10 mouse cellular contexts compared by ENCODE assay signal in the genomic region with DNA sequence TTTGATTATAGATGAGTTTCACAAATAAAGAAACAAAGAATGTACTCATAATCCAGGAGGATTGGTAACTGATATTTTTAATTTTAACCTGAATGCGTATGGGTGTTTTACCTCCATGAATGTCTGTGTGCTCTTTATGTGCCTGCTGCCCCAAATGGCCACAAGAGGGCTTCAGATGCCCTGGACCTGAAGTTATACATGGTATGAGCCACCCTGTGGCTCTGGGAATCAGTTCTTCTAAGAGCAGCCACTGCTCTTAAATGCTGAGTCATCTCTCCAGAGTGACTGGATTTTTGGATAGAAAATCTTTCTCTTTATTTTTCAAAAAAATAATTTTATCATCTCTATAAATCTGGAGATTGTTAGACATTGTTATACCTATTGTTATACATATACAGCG.
DNase-seq lines count a peak whose midpoint lies in the region; ATAC-seq and TF ChIP-seq lines count a peak whose summit lies in the region.
"Had no signal": no experiment of that assay in that cellular context is flagged by ENCODE, and none has a peak within 500 bp of the region (broad histone marks: within the 10 kb centered on the region; RNA-seq: fewer than 3 reads in every experiment).

No protein-coding gene starts in this region.

- no peaks in the 10 kb centered on the region for H3K9me3 ChIP-seq in limb, embryonic 11.5 days (ENCODE audit: control insufficient read depth, low read length)
- no peaks in the 10 kb centered on the region for H3K9me3 ChIP-seq in limb, embryonic 10.5 days (replicated peaks)
- H3K9me3 ChIP-seq: embryonic facial prominence, embryonic 12.5 days; heart, embryonic 13.5 days; lung, embryonic 15.5 days had no signal

- WGBS in limb, embryonic 11.5 days = 91% methylated on average over 2 of the region's 2 CpGs
- 97% methylated on average over 2 of the region's 2 CpGs for WGBS in limb, embryonic 10.5 days

- H3K27ac ChIP-seq in limb, embryonic 11.5 days (replicated peaks; ENCODE audit: low read depth, low read length) = no peak overlapping the region
- H3K27ac ChIP-seq in limb, embryonic 10.5 days = no peak overlapping the region
- H3K27ac ChIP-seq: embryonic facial prominence, embryonic 12.5 days; heart, embryonic 13.5 days; lung, embryonic 15.5 days had no signal

- 0 out of 2 replicates have a peak, but pooled peaks cover 2% of the 10 kb centered on the region for H3K36me3 ChIP-seq in limb, embryonic 11.5 days (ENCODE audit: control insufficient read depth, insufficient read depth, low read length)
- peaks cover 27% of the 10 kb centered on the region for H3K36me3 ChIP-seq in limb, embryonic 10.5 days

- no peak for ATAC-seq in limb, embryonic 11.5 days (ENCODE audit: insufficient number of reproducible peaks, low FRiP score, low TSS enrichment, low read depth)

- H3K4me3 ChIP-seq in limb, embryonic 11.5 days (ENCODE audit: low read depth, low read length) = no peak overlapping the region
- no peak overlapping the region for H3K4me3 ChIP-seq in limb, embryonic 10.5 days
- H3K4me3 ChIP-seq: embryonic facial prominence, embryonic 12.5 days; heart, embryonic 13.5 days; lung, embryonic 15.5 days had no signal

- no peaks in the 10 kb centered on the region for H3K27me3 ChIP-seq in limb, embryonic 11.5 days (ENCODE audit: control insufficient read depth, insufficient read depth, low read length)
- H3K27me3 ChIP-seq in limb, embryonic 10.5 days (ENCODE audit: low read depth, poor library complexity, severe bottlenecking) = no peaks in the 10 kb centered on the region
- H3K27me3 ChIP-seq: embryonic facial prominence, embryonic 12.5 days; heart, embryonic 13.5 days; lung, embryonic 15.5 days had no signal

- no peak for TF ChIP-seq POLR2A in brain, embryonic 14.5 days (IDR thresholded peaks at IDR 0.05; ENCODE audit: borderline replicate concordance, extremely low read depth, insufficient read depth, insufficient read length, poor library complexity, severe bottlenecking)

- no peaks in the 10 kb centered on the region for H3K4me1 ChIP-seq in limb, embryonic 11.5 days (ENCODE audit: control insufficient read depth, insufficient read depth, low read length)
- no peaks in the 10 kb centered on the region for H3K4me1 ChIP-seq in limb, embryonic 10.5 days
- H3K4me1 ChIP-seq: embryonic facial prominence, embryonic 12.5 days; heart, embryonic 13.5 days; lung, embryonic 15.5 days had no signal

- H3K4me2 ChIP-seq in limb, embryonic 11.5 days (ENCODE audit: low read depth, severe bottlenecking) = no peak overlapping the region
- H3K4me2 ChIP-seq: embryonic facial prominence, embryonic 12.5 days; heart, embryonic 13.5 days; lung, embryonic 15.5 days had no signal

- DNase-seq in limb, embryonic 11.5 days (ENCODE audit: low spot score) = peak; percentile 32
- DNase-seq in limb, embryonic 10.5 days (ENCODE audit: low spot score) = no peak
- peak; percentile 8 for DNase-seq in MEL-GATA-1-ER (ENCODE audit: extremely low read depth, low read depth)
- no peak for DNase-seq in brain, embryonic 14.5 days (ENCODE audit: low read depth)
- DNase-seq in lung, postnatal 14 days = peak; percentile 8
- DNase-seq in heart, postnatal 4 days = no peak
- no peak for DNase-seq in spleen, adult 12 weeks (ENCODE audit: low spot score)

- H3K9ac ChIP-seq in limb, embryonic 11.5 days (ENCODE audit: low read length) = no peak overlapping the region
- H3K9ac ChIP-seq: embryonic facial prominence, embryonic 12.5 days; heart, embryonic 13.5 days; lung, embryonic 15.5 days had no signal

- peak; percentile 58; the same call in 1 of the 2 replicates for TF ChIP-seq CTCF in brain, embryonic 14.5 days (IDR thresholded peaks at IDR 0.05; ENCODE audit: borderline replicate concordance, extremely low read depth, insufficient read depth, insufficient read length)

Comparison
In these comparisons a context has a peak if more than half of its experiments do, and no peak if none do; other contexts are left out.
1. DNase-seq: peak in limb, embryonic 11.5 days (single experiment), MEL-GATA-1-ER (single experiment) and lung, postnatal 14 days (single experiment); none in limb, embryonic 10.5 days (single experiment), brain, embryonic 14.5 days (single experiment), heart, postnatal 4 days (single experiment) and spleen, adult 12 weeks (single experiment).